Mouse (Mus musculus) ES-E14 (cell line): Measurements from ENCODE around the gene 1520401A03Rik. TPM values are rescaled to one million over a fixed set of nuclear protein-coding genes. Genes with fewer than 3 reads are reported as not detected.

Source experiments
- DNase-seq: peaks from one replicate; pipeline ENCODE4 v3.0.0-alpha.2; 2013; ENCODE audit warnings: low read depth, low spot score
- H3K27ac ChIP-seq: 2 replicates; pipeline ENCODE4 v1.5.1; 2012; ENCODE audit warnings: low read depth, mild to moderate bottlenecking, low read length, moderate library complexity, mixed read lengths; ENCODE audit not compliant: poor library complexity, insufficient read depth, severe bottlenecking
- H3K36me3 ChIP-seq: 2 replicates; pipeline ENCODE4 v1.6.1; 2012; ENCODE audit warnings: mild to moderate bottlenecking, low read length, moderate library complexity, mixed read lengths; ENCODE audit not compliant: control insufficient read depth, poor library complexity, insufficient read depth, severe bottlenecking
- H3K4me1 ChIP-seq, 2 experiments: fragments of 150-350 bp in 1 of 2; sonication (generic) in 1 of 2; 2 replicates each; pipeline ENCODE4 v1.6.1; 2012; ENCODE audit warnings: low read length in 2 of 2, mild to moderate bottlenecking in 1 of 2, mixed read lengths in 1 of 2; ENCODE audit not compliant: control insufficient read depth in 2 of 2, insufficient read depth in 2 of 2, poor library complexity in 1 of 2
- H3K4me3 ChIP-seq, 2 experiments: fragments of 150-350 bp in 1 of 2; sonication (generic) in 1 of 2; 2 replicates each; pipeline ENCODE4 v1.5.1; 2012; ENCODE audit warnings: low read length in 2 of 2, low read depth in 1 of 2, mild to moderate bottlenecking in 1 of 2, mixed read lengths in 1 of 2; ENCODE audit not compliant: insufficient read depth in 1 of 2, poor library complexity in 1 of 2, severe bottlenecking in 1 of 2
- H3K9ac ChIP-seq: 2 replicates; pipeline ENCODE4 v1.6.1; 2012; ENCODE audit warnings: low read depth, mild to moderate bottlenecking, low read length, mixed read lengths; ENCODE audit not compliant: poor library complexity, insufficient read depth, severe bottlenecking
- H3K9me3 ChIP-seq: fragments of 150-350 bp; sonication (generic); 2 replicates; pipeline ENCODE4 v1.6.1; 2012; ENCODE audit warnings: low read depth, mild to moderate bottlenecking, low read length; ENCODE audit not compliant: control insufficient read depth, insufficient read depth
- CHD2 ChIP-seq: IDR thresholded peaks from 2 replicates; pipeline ENCODE4 v1.6.1; 2014; ENCODE audit warnings: mild to moderate bottlenecking, low read depth, low read length, inconsistent platforms
- HCFC1 ChIP-seq: IDR thresholded peaks from 2 replicates; pipeline ENCODE4 v1.6.1; 2012; ENCODE audit warnings: low read length, inconsistent platforms, borderline replicate concordance; ENCODE audit not compliant: insufficient read depth
- MAFK ChIP-seq: IDR thresholded peaks from 2 replicates; pipeline ENCODE4 v1.6.1; 2014; ENCODE audit warnings: mild to moderate bottlenecking, low read depth, low read length, inconsistent platforms; ENCODE audit not compliant: insufficient read depth
- ZC3H11A ChIP-seq: IDR thresholded peaks from 2 replicates; pipeline ENCODE4 v1.6.1; 2012; ENCODE audit warnings: low read depth, mild to moderate bottlenecking, inconsistent platforms, low read length, borderline replicate concordance
- ZNF384 ChIP-seq: IDR thresholded peaks from 2 replicates; pipeline ENCODE4 v1.6.1; 2012; ENCODE audit warnings: low read depth, low read length, inconsistent platforms
- in situ Hi-C, 2 experiments: fragments of 600-800 bp; cut with MboI; formaldehyde crosslinking; loops; one replicate each; pipeline ENCODE4 v1.15.1; 2025; ENCODE audit warnings: low sequenced_read_pairs in 2 of 2, inconsistent platforms in 1 of 2; ENCODE audit not compliant: unreplicated experiment in 2 of 2
- total RNA-seq: library from RNA; depleted of rRNA; stranded (reverse); fragments of 300-350 nt; gene quantifications from 2 replicates; pipeline ENCODE4 v1.2.3, GENCODE M21; 2012

Gene 1520401A03Rik
- total RNA-seq, 1 experiment, result 0.04 TPM

DNA sequence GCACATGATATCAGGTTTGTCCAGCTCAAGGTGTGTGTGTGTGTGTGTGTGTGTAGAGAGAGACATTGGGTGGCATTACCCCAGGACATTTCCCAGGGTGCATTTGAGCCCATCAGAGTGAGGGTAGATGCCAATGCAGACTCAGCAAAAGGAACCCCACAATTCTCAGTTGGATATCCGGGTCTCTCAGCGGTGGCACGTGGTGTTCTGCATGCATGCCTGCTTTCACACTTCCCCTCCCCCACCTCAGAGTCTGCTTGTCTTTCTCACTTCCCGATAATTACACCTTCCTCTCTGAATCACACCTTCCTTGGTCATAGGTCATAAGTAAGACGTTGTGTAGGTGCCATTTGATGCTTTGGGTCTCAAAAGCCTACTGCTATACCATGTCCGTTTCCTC lies 25.4 kb upstream of the 1520401A03Rik start:
- TF ChIP-seq CHD2 (no peak), ZNF384 (no peak), ZC3H11A (no peak), HCFC1 (no peak), MAFK (no peak)
- H3K27ac ChIP-seq, result no peak overlapping the region
- peaks cover 0 to 17% of the 10 kb centered on the region in 2 experiments; a peak in 1 of 4 replicates for H3K4me1 ChIP-seq
- no peaks in the 10 kb centered on the region for H3K9me3 ChIP-seq
- peaks cover 5% of the 10 kb centered on the region; the same call in 1 of the 2 replicates for H3K36me3 ChIP-seq
- in situ Hi-C loops, result no loop called here
- no peak overlapping the region for H3K9ac ChIP-seq
- H3K4me3 ChIP-seq, result no peak overlapping the region
- DNase-seq, result no peak

DNA sequence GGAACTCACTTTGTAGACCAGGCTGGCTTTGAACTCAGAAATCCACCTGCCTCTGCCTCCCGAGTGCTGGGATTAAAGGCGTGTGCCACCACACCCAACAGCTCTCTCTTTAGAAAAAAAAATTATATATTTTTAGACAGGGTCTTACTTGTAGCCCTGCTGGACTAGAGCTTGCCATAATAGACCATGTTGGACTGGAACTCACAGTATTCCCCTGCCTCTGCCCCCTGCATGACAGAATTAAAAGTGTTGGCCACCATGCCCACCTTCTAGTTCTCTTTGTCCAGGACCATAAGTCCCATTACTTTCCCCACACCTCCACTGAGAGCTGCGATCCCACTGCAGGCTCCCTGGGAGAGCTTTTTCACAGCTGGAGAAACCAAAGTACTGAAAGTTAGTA lies 24.9 kb upstream of the 1520401A03Rik start:
- in situ Hi-C loops, result no loop called here
- Histone ChIP-seq H3K4me3 (no peak overlapping the region), H3K4me1 (peaks cover 0 to 18% of the 10 kb centered on the region in 2 experiments; a peak in 1 of 4 replicates), H3K27ac (no peak overlapping the region), H3K9me3 (no peaks in the 10 kb centered on the region), H3K9ac (no peak overlapping the region), H3K36me3 (no peaks in the 10 kb centered on the region; the same call in 1 of the 2 replicates)
- TF ChIP-seq ZNF384 (no peak), CHD2 (no peak), ZC3H11A (no peak), HCFC1 (no peak), MAFK (no peak)
- DNase-seq, result no peak

DNA sequence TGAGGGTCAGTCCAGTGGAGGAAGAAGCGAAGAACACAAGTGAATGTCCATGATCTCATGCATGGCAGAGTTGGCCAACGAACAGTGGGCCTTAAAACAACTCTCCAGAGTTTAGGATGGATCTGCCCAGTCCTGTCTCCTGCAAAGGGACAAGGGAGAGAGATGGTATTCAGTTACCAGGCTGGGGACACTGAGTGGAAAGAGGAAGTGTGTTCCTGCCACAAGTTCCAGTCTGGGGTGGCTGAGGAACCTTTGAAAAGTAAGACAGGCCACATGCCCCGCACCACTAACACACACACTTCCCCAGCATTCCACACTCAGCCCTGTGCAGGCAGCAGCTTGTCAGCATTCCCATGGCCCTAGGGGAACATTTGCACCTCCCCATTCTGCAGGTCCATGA lies 24.2 kb upstream of the 1520401A03Rik start:
- Histone ChIP-seq H3K4me1 (peaks cover 0 to 20% of the 10 kb centered on the region in 2 experiments; a peak in 1 of 4 replicates), H3K36me3 (no peaks in the 10 kb centered on the region; the same call in 1 of the 2 replicates), H3K27ac (no peak overlapping the region), H3K4me3 (no peak overlapping the region), H3K9ac (no peak overlapping the region), H3K9me3 (no peaks in the 10 kb centered on the region)
- in situ Hi-C loops, result no loop called here
- no peak for DNase-seq
- TF ChIP-seq ZC3H11A (no peak), MAFK (no peak)

GRCm38 (mm10) chr17:23746311-23746710 lies 23.7 kb upstream of the 1520401A03Rik start:
- Histone ChIP-seq H3K4me3 (peak overlapping the region; percentile 64), H3K36me3 (no peaks in the 10 kb centered on the region), H3K27ac (no peak overlapping the region), H3K9me3 (no peaks in the 10 kb centered on the region), H3K9ac (peak overlapping the region; percentile 10; the same call in 1 of the 2 replicates), H3K4me1 (peaks cover 0 to 20% of the 10 kb centered on the region in 2 experiments; a peak in 1 of 4 replicates)
- in situ Hi-C loops, result no loop called here
- no peak for DNase-seq
- TF ChIP-seq ZNF384 (no peak), CHD2 (no peak)
